ENCODE assay signal across 7 mouse cellular contexts in the genomic region with DNA sequence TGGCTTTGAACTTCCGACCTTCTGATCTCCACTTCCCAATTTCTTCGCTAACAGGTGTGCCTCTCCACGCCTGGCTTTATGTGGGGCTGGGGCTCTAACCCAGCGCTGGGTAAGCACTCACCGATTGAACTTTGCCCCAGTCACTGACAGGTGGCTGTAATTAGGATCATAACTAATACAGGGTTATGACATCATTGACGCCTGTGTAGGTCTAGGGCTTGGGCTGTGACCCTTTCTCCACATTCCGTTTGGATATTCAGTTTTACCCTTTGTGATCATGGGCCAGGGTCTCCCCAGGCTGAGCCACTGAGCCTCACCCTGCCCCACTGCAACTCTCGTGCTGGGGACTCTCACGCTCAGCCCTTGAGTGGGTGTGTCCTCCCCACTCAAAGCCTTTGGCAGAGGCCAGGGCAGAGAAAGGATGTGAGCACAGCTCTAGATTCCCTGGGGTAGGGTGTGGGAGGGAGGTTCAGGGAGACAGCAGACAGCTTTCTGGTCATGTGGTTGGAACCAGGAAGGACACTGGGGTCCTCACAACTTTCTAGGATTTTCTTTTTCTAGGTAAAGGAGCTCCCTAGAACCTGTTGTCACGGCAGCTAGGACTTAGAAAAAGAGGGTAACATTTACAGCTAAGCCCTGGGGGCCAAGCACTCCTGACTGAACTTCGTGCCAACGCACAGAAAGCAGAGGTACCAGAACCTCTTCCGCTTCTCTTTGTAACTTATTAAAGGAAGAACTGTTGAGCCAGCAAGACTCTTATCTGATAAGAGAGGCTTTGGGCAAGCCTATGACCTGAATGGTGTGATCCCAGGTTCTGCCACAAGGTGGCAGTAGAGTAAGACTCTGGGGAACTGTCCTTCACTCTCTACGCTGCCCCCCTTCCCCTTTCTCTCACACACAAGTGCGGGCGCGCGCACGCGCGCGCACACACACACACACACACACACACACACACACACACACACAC. TPM values are rescaled to one million over a fixed set of nuclear protein-coding genes. Genes with fewer than 3 reads are reported as not detected.
DNase-seq lines count a peak whose midpoint lies in the region; ATAC-seq and TF ChIP-seq lines count a peak whose summit lies in the region.

No protein-coding gene starts in this region.

- H3K27me3 ChIP-seq in intestine, postnatal 0 days (replicated peaks; ENCODE audit: control insufficient read depth, insufficient read depth, low read length): no peaks in the 10 kb centered on the region
- H3K27me3 ChIP-seq in limb, embryonic 10.5 days (ENCODE audit: low read depth, poor library complexity, severe bottlenecking): peaks cover 5% of the 10 kb centered on the region; the same call in 1 of the 2 replicates
- no peaks in the 10 kb centered on the region for H3K27me3 ChIP-seq in midbrain, embryonic 13.5 days
- H3K27me3 ChIP-seq in small intestine, adult 2 months (ENCODE audit: control insufficient read depth, insufficient read depth, low read length): no peaks in the 10 kb centered on the region

- no peak for TF ChIP-seq POLR2A in small intestine, adult 2 months (IDR thresholded peaks at IDR 0.05; ENCODE audit: low read depth, low read length)

- H3K4me1 ChIP-seq in intestine, postnatal 0 days (replicated peaks; ENCODE audit: control insufficient read depth, insufficient read depth, low read length): 0 out of 2 replicates have a peak, but pooled peaks cover 3% of the 10 kb centered on the region
- peaks cover 34% of the 10 kb centered on the region for H3K4me1 ChIP-seq in limb, embryonic 10.5 days
- peaks cover 5% of the 10 kb centered on the region for H3K4me1 ChIP-seq in midbrain, embryonic 13.5 days (replicated peaks)
- peaks cover 10% of the 10 kb centered on the region for H3K4me1 ChIP-seq in small intestine, adult 2 months (ENCODE audit: control insufficient read depth, insufficient read depth, insufficient read length, low read length)

- H3K4me3 ChIP-seq in intestine, postnatal 0 days (ENCODE audit: low read depth, low read length): no peak overlapping the region
- no peak overlapping the region for H3K4me3 ChIP-seq in limb, embryonic 10.5 days
- no peak overlapping the region for H3K4me3 ChIP-seq in midbrain, embryonic 13.5 days (replicated peaks)
- peak overlapping the region; percentile 18; the same call in 1 of the 2 replicates for H3K4me3 ChIP-seq in small intestine, adult 2 months (ENCODE audit: low read depth, low read length)

- DNase-seq in adrenal gland, adult 8-10 months: peak; percentile 65
- peak; percentile 77 for DNase-seq in embryo, embryonic 11.5 days (ENCODE audit: low read depth, low spot score)
- peak; percentile 60 to 81 for DNase-seq in gastrocnemius, postnatal 4 days (ENCODE audit: low spot score in 2 of 2)
- DNase-seq in limb, embryonic 10.5 days (ENCODE audit: low spot score): peak; percentile 92

- no peaks in the 10 kb centered on the region for H3K36me3 ChIP-seq in intestine, postnatal 0 days (ENCODE audit: control insufficient read depth, insufficient read depth)
- no peaks in the 10 kb centered on the region for H3K36me3 ChIP-seq in limb, embryonic 10.5 days
- no peaks in the 10 kb centered on the region for H3K36me3 ChIP-seq in midbrain, embryonic 13.5 days
- H3K36me3 ChIP-seq in small intestine, adult 2 months (ENCODE audit: control insufficient read depth, insufficient read depth, low read length): no peaks in the 10 kb centered on the region

- peak overlapping the region; percentile 45 for H3K4me2 ChIP-seq in intestine, postnatal 0 days (replicated peaks; ENCODE audit: low read depth)
- peak overlapping the region; percentile 44 for H3K4me2 ChIP-seq in midbrain, embryonic 13.5 days (replicated peaks)

- ATAC-seq in intestine, postnatal 0 days: peak; percentile 90
- ATAC-seq in midbrain, embryonic 13.5 days: peak; percentile 64

- no peak overlapping the region for H3K9ac ChIP-seq in intestine, postnatal 0 days (ENCODE audit: low read depth, low read length)
- H3K9ac ChIP-seq in midbrain, embryonic 13.5 days (replicated peaks): no peak overlapping the region

- TF ChIP-seq CTCF in intestine, postnatal 0 days (IDR thresholded peaks at IDR 0.05; ENCODE audit: low read depth): peak; percentile 91
- TF ChIP-seq CTCF in small intestine, adult 2 months (IDR thresholded peaks at IDR 0.05; ENCODE audit: extremely low read depth, insufficient read length, insufficient replicate concordance, low read depth, low read length): peak; percentile 73; the same call in 1 of the 2 replicates

- H3K27ac ChIP-seq in intestine, postnatal 0 days (ENCODE audit: low read depth, low read length): peak overlapping the region; percentile 99
- H3K27ac ChIP-seq in limb, embryonic 10.5 days: 0 out of 2 replicates have a peak overlapping the region, but pooled peaks have one; percentile 0
- no peak overlapping the region for H3K27ac ChIP-seq in midbrain, embryonic 13.5 days
- peak overlapping the region; percentile 100 for H3K27ac ChIP-seq in small intestine, adult 2 months (ENCODE audit: insufficient read depth, low read depth, low read length)

- whole genome bisulfite sequencing in intestine, postnatal 0 days: 17% methylated on average over 22 of the region's 22 CpGs
- 38% methylated on average over 21 of the region's 22 CpGs for WGBS in limb, embryonic 10.5 days
- WGBS in midbrain, embryonic 13.5 days: 40% methylated on average over 22 of the region's 22 CpGs
- WGBS in small intestine, adult 2 months: 9% methylated on average over 14 of the region's 22 CpGs

- H3K9me3 ChIP-seq in intestine, postnatal 0 days (ENCODE audit: control insufficient read depth): no peaks in the 10 kb centered on the region
- H3K9me3 ChIP-seq in limb, embryonic 10.5 days (replicated peaks): no peaks in the 10 kb centered on the region
- H3K9me3 ChIP-seq in midbrain, embryonic 13.5 days: no peaks in the 10 kb centered on the region

RNA-seq across cellular contexts. Expression of a gene that starts 34.3 kb away (rescaled TPM):
- total RNA-seq in adrenal gland, adult 8-10 months (2022): 1 to 10 TPM; 1.7 to 3.4 (median 2.0) TPM
- total RNA-seq in gastrocnemius, postnatal 4 days (2021): 10 to 100 TPM; 13.7 to 13.8 TPM
- 18.6 and 19.4 TPM in 2 replicates for polyA plus RNA-seq in intestine, postnatal 0 days (2015; fragmentation: Nextera tagmentation; extraction: Ambion mirVana)
- polyA plus RNA-seq in limb, embryonic 10.5 days (2016; fragmentation: Nextera tagmentation; extraction: Ambion mirVana): 137 and 146 TPM in 2 replicates
- polyA plus RNA-seq in midbrain, embryonic 13.5 days (2015; fragmentation: Nextera tagmentation; extraction: Ambion mirVana): 32.3 and 34.3 TPM in 2 replicates
- 2.4 and 3.3 TPM in 2 replicates for polyA plus RNA-seq in small intestine, adult 2 months (2012; rRNA removed)
